Mouse (Mus musculus) cerebellum, adult 2 months (tissue): ENCODE results near the gene Il27ra.

ENCODE experiments used
- CTCF ChIP-seq: fragments of 200-500 bp; IDR thresholded peaks from 2 replicates; pipeline ENCODE4 v1.5.1; 2011; ENCODE audit warnings: low read depth, mild to moderate bottlenecking, control low read depth, low read length, moderate library complexity, borderline replicate concordance; ENCODE audit not compliant: insufficient read depth
- POLR2A ChIP-seq: fragments of 200-500 bp; IDR thresholded peaks from 2 replicates; pipeline ENCODE4 v1.6.1; 2011; ENCODE audit warnings: low read length, control low read depth, borderline replicate concordance; ENCODE audit not compliant: insufficient read depth

DNA sequence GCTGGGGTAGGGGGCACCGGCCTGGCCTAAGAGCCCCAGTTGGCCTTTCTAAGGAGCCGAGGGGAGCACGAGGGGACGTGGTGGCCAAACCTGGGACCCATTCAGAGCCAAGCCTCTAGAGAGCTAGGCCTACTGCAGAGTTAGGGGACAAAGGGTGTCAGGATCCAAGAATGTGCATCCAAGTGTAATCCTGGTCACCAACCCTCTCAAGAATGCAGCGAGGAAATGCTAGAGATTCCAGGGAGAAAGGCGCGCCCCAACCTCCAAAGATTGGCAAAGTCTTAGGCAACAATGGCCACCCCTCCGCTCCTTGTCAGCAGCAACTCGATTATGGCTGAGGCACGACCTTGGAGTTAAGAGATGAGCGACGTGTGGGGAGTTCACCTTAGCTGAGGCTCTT is 20.8 kb downstream of the Il27ra start:
- TF ChIP-seq CTCF = no peak
- no peak for TF ChIP-seq POLR2A
